Mouse (Mus musculus): Measurements from ENCODE around the gene Gemin5. TPM values are rescaled to one million over a fixed set of nuclear protein-coding genes. Genes with fewer than 3 reads are reported as not detected.

The Gemin5 gene
- polyA plus RNA-seq, 1 experiment from 2014 or later: 15.1 TPM

- no peak for ATAC-seq (replicated peaks)
Observed at GRCm38 (mm10) chr11:58092541-58092940, 75.8 kb downstream of the Gemin5 start.

GRCm38 (mm10) chr11:58081716-58082115, 86.6 kb downstream of the Gemin5 start:
- WGBS: 88% methylated on average over 6 of the region's 6 CpGs
- H3K9me3 ChIP-seq: no peaks in the 10 kb centered on the region
- ATAC-seq (replicated peaks): no peak
- no peaks in the 10 kb centered on the region for H3K27me3 ChIP-seq (replicated peaks)
- no peaks in the 10 kb centered on the region for H3K36me3 ChIP-seq (replicated peaks)
- H3K4me3 ChIP-seq: no peak overlapping the region
- no peak overlapping the region for H3K4me2 ChIP-seq
- no peaks in the 10 kb centered on the region for H3K4me1 ChIP-seq
- no peak overlapping the region for H3K9ac ChIP-seq
- no peak overlapping the region for H3K27ac ChIP-seq

More at GRCm38 (mm10) chr11:58092541-58092940, 75.8 kb downstream of the Gemin5 start:
- Histone ChIP-seq H3K4me1 (peaks cover under 1% of the 10 kb centered on the region; the same call in 1 of the 2 replicates), H3K36me3 (replicated peaks) (no peaks in the 10 kb centered on the region), H3K9me3 (no peaks in the 10 kb centered on the region), H3K27ac (no peak overlapping the region), H3K9ac (no peak overlapping the region), H3K27me3 (replicated peaks) (peaks cover 4% of the 10 kb centered on the region; the same call in 1 of the 2 replicates), H3K4me2 (no peak overlapping the region), H3K4me3 (no peak overlapping the region)
- 69% methylated on average over 4 of the region's 4 CpGs for WGBS

- Histone ChIP-seq H3K27me3 (replicated peaks) (no peaks in the 10 kb centered on the region), H3K4me1 (no peaks in the 10 kb centered on the region), H3K9ac (no peak overlapping the region), H3K27ac (no peak overlapping the region), H3K4me3 (no peak overlapping the region), H3K9me3 (no peaks in the 10 kb centered on the region), H3K36me3 (replicated peaks) (no peaks in the 10 kb centered on the region), H3K4me2 (no peak overlapping the region)
- 72% methylated on average over 4 of the region's 4 CpGs for WGBS
- ATAC-seq (replicated peaks): no peak
Observed at GRCm38 (mm10) chr11:58077270-58077669, 91.1 kb downstream of the Gemin5 start.

GRCm38 (mm10) chr11:58072978-58073377, 95.4 kb downstream of the Gemin5 start:
- H3K9me3 ChIP-seq: no peaks in the 10 kb centered on the region
- H3K4me3 ChIP-seq: no peak overlapping the region
- no peak overlapping the region for H3K9ac ChIP-seq
- H3K27ac ChIP-seq: no peak overlapping the region
- H3K4me1 ChIP-seq: no peaks in the 10 kb centered on the region
- H3K36me3 ChIP-seq (replicated peaks): no peaks in the 10 kb centered on the region
- H3K27me3 ChIP-seq (replicated peaks): no peaks in the 10 kb centered on the region
- ATAC-seq (replicated peaks): no peak
- WGBS: 86% methylated on average over 3 of the region's 3 CpGs
- H3K4me2 ChIP-seq: no peak overlapping the region

Other genes starting within 250 kb of the Gemin5 start
- 22.1 and 22.8 TPM in 2 replicates for gene Larp1, start 159.5 kb downstream of the Gemin5 start, polyA plus RNA-seq (2015; fragmentation: Nextera tagmentation; extraction: Ambion mirVana)
- 0.15 and 0.18 TPM in 2 replicates for gene Gm12248, start 75.4 kb downstream of the Gemin5 start, polyA plus RNA-seq (2015; fragmentation: Nextera tagmentation; extraction: Ambion mirVana)
- 115 and 116 TPM in 2 replicates for gene Cnot8, start 64.4 kb downstream of the Gemin5 start, polyA plus RNA-seq (2015; fragmentation: Nextera tagmentation; extraction: Ambion mirVana)
- 93.1 and 95.2 TPM in 2 replicates for gene Mrpl22, start 3.1 kb upstream of the Gemin5 start, polyA plus RNA-seq (2015; fragmentation: Nextera tagmentation; extraction: Ambion mirVana)
- gene Igtp, start 31.0 kb upstream of the Gemin5 start, polyA plus RNA-seq (2015; fragmentation: Nextera tagmentation; extraction: Ambion mirVana): 1.3 and 1.9 TPM in 2 replicates
- gene Irgm2, start 31.1 kb upstream of the Gemin5 start, polyA plus RNA-seq (2015; fragmentation: Nextera tagmentation; extraction: Ambion mirVana): 1.2 and 2.0 TPM in 2 replicates
- not detected in 2 replicates for gene 4930438A08Rik, start 106.3 kb upstream of the Gemin5 start, polyA plus RNA-seq (2015; fragmentation: Nextera tagmentation; extraction: Ambion mirVana)
- 30.5 and 32.5 TPM in 2 replicates for gene Zfp692, start 138.5 kb upstream of the Gemin5 start, polyA plus RNA-seq (2015; fragmentation: Nextera tagmentation; extraction: Ambion mirVana)
- gene Zfp672, start 161.8 kb upstream of the Gemin5 start, polyA plus RNA-seq (2015; fragmentation: Nextera tagmentation; extraction: Ambion mirVana): 40.6 and 42.7 TPM in 2 replicates
- gene Sh3bp5l, start 162.2 kb upstream of the Gemin5 start, polyA plus RNA-seq (2015; fragmentation: Nextera tagmentation; extraction: Ambion mirVana): 53.4 and 55.8 TPM in 2 replicates
- gene Lypd8, start 210.5 kb upstream of the Gemin5 start, polyA plus RNA-seq (2015; fragmentation: Nextera tagmentation; extraction: Ambion mirVana): 0.31 TPM in 1 of 2 replicates, not detected in the other